Mouse (Mus musculus) left cerebral cortex, adult 11 months (tissue): ENCODE measurements around the gene Mia2.
"Not testable (repeated sequence)": the region's sequence is repeated elsewhere in the genome, so short reads cannot be mapped to it uniquely, and the experiment has no call there.

Experiments used
- DNase-seq: peaks from one replicate; pipeline ENCODE4 v3.0.0; 2022; ENCODE audit warnings: low spot score

The Mia2 gene

DNA sequence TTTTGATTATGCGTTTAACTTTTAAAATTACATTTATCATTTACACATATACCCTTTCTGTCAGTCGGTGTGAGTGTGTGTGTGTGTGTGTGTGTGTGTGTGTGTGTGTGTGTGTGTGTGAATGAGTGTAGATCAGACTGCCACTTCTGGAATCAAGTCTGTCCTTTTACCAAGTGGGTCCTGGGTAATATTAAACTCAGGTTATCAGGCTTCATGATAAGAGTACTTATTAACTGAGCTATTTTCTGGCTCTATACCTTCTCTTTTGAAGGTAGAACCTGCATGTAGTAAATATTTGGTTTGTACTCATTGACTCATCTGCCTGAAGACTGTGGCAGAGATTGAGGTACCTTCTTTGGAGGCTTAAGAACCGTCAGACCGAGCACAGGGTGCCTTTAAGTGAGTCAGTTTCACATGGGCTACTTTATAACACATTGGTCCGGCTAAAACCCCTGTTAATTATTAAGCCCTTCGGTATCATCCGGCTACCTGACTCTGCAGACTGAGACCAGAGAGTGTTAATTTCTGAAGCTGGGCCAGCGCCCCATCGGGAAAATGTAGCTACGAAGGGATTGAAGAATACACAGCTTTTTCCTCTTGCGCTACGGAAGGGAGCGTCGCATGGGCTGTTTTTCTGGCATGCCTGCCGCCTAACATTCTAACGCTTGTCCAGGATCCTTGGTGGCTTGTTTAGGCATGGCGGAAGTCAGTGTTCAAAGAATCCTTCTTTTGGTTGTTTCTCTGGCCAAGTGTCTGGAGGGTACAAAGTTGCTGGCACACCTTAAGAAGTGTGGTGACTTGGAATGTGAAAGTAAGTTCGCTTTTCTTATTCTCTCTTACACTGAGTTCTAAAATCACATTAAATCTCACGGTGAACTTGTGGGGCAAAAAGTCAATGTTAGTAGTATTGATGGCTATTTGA, at the start of gene Mia2:
Gene Mia2 (plus strand): TSS at position 696 of the 922 bp plus-strand sequence.
- DNase-seq: no peak

DNA sequence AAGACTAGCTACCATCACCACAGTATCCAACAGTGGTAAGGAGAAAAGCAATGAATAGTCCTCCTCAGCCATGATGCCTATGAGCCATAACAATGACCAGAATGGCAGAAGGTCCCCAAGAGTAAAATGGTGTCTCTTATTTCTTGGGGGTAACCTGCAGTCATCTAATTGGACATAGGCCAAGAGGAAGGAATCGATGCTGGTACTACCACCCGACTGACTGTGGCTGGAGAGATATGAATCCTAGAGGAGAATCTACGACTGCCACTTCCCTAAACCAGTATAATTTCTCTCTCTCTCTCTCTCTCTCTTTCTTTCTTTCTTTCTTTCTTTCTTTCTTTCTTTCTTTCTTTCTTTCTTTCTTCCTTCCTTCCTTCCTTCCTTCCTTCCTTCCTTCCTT, 43.1 kb upstream of the Mia2 start:
- no peak for DNase-seq

DNA sequence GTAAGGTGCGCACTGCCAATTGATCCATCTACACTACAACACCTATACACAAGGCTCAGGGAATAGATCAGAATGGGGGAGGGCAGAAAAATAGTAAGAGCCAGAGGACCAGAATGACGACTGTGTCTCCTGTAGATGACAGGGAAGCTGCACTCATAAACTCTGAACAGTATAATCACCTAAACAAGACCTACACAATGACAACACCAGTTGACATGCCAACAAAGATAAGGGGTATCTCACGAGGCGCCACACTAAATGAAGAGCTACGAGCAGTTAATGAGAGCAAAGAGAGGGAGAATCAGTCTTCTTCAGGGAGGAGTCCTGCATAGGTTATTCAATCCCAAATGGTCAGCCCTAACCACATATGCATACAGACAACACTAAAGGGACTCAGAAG, 42.4 kb upstream of the Mia2 start:
- no peak for DNase-seq

DNA sequence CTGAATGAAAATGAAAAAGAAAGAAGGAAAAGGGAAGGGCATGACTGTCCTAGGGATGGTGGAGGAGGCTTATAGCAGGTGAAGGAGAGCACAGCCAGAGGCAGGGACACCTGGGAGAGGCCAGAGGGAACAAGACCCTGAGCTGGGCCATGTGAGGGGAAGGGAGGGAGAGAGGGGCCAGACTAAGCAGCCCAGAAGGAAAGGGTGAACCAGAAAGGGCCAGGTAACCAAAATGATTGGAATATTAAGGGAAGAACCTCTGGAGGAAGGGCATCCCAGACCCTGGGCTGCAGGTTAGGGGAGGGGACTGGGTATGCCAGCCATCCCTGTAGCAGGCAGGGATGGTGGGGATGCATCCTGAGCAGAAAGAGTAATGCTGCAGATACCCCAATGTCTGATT, 41.6 kb upstream of the Mia2 start:
- no peak for DNase-seq

DNA sequence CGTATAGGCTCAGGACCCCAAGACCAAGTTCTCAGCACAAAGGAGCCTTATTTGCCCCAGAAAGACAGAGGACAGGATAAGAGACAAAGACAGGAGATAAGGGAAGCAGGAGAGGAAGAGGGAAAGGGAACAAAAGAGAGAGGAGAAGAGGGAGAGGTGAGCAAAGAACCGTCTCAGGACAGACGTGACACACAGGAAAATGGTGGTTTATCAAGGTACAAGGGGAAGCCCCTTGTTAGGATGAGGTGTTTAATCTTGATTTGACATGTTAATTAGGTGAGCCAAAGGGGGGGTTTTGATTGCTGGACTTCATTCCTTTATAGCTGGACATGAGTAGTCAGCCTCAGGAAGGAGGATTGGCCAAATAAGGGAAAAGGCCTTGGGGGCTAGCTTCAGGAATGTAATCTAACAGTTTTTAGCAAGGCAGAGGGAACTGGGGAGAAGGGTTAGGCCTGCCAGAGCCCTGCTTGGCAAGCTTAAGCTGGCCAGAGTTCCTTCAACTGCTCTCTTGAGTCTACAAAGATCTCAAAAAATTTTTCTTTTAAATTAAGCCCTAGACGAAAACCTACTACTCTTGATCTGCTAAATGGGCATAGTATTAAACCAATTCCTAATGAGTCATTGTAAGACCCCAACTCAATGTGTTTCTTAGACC, 40.3 kb upstream of the Mia2 start:
- no peak for DNase-seq

DNA sequence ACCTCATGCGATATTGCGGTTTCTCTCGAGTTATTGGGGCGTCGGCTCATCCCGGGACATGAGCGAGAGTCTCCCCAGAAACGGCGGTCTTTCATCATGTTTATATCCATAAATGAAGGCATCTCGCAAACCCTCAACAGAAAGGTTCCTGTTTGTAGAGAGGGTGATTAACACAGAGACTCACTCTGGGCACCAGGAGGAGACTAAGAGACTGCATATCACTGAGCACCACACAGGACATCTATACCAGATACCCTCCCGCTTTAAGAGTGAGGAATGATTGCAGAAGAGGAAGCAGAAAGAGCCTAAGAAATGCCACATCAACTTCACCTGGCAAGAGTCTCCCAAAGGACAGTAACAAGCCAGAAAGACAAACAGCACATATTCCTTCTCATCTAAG, 39.4 kb upstream of the Mia2 start:
- DNase-seq: no peak

DNA sequence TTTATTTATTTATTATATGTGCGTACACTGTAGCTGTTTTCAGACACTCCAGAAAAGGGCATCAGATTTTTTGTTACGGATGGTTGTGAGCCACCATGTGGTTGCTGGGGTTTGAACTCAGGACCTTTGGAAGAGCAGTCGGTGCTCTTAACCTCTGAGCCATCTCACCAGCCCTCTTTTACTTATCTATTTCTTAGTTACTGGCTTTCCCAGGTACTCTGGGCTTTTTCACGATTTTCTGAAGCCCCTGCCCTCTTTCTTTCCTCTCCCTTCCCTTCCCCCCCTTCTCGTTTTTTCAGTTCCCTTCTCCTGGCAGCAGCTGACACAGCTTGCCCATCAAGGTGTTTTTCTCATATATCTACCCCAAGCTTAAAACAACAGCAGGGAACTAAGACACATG, 37.4 kb upstream of the Mia2 start:
- DNase-seq: not testable (repeated sequence)

DNA sequence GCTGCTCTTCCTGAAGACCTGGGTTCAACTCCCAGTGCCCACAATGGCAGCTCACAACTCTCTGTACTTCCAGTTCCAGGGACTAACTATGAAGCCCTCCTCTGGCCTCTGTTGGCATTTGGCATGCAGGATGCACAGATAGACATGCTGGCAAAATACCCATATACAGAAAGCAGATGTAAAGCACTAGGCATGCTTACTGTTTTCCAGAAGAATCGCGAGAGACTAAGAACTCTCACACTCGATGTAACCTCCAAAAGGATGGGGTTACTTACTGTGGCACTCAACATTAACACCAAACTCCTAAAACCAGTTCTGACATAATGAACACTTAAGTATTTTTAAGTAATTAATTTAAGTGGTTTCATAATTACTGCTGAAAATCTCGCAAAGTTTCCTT, 35.3 kb upstream of the Mia2 start:
- DNase-seq: no peak

DNA sequence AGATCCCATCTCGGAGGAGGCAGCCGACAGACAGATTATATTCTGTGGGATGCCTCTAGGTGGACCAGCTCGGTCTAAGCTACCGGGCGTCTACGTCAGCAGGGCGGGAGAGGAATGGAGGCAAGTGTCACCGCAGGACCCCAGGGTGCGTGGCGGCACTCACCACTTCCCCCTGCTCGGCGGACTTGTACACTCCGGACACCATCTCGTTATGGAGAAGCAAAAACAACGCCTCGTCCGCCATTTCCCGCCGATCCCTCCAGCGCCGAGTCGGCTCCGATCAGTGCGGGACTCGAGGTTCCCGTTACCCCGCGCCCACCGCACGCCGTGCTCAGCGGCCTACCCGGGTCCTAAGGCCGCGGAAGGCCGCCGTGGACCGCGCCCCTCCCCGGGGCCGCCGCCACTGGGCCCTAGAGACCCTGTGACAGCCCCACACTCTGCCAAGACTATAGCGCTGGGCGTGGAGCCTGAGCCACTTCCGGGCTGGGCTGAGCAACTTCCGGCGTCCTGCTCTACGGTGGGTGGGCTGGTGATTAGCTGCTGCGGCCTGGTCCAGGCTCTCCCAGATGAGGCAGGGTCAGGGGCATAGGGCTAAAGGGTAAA, 34.5 kb upstream of the Mia2 start, which contains the start of gene Trappc6b:
Gene Trappc6b (minus strand): TSS at position 480 of the 603 bp plus-strand sequence.
- DNase-seq: peak; percentile 61

DNA sequence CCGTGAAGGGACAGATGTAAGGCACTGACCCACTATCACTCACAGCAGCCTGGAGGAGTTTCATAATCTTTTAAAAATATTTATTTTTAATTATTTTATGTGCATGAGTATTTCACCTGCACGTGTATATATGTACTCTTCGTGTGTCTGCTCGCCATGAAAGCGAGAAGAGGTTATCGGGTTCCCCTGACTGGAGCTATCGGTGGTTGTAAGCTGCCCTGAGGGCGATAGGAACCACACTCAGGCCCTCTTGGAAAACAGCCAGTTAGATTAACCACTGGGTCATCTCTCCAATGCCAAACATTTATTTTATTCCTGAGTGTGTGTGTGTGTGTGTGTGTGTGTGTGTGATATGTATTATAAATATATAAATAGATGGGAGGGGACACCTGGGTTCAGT, 30.8 kb upstream of the Mia2 start:
- no peak for DNase-seq

DNA sequence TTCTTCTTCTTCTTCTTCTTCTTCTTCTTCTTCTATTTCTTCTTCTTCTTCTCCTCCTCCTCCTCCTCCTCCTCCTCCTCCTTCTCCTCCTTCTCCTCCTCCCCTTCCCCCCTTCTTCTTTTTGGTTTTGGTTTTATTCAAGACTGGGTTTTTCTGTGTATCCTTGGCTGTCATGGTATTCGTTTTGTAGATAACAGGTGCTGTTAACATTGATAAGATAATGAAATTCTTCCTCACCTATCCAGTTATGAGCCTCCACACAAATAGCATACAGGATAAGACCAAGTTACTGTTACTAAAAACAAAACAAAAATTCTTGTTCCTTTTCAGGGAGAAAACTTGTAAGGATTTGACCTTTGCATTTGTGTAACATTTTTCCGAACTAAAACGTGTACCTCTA, 29.8 kb upstream of the Mia2 start:
- DNase-seq: no peak

DNA sequence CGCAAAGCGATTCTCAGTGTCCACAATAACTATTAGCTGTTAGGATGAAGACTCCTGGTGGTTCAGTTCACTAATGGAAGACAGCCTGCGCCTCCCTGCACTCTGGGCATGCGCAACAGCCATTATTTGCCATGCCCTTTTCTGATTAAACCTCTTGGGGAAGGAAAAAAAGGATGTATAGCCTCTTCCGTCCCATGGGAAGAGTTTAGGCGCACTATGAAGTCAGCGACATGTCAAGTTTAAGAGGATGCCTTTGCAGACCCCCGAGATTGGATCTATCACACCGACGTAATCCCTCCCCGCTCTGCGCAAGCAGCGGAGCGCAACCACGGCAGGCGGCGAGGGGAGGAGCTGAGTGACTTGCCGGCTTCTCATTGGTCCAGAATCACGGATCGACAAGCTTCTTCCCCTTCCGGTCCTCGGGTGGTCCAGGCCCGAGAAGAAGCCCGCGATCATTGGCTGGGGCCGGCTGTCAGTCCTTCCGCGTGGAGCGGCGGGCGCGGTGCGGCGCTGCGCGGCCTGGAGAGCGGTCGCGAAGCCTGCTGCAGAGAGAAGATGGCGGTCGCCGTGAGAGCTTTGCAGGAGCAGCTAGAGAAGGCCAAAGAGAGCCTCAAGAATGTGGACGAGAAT, 29.0 kb upstream of the Mia2 start, which contains the start of gene Pnn:
Gene Pnn (plus strand): TSS at position 437 of the 630 bp plus-strand sequence.
- DNase-seq: peak; percentile 97

DNA sequence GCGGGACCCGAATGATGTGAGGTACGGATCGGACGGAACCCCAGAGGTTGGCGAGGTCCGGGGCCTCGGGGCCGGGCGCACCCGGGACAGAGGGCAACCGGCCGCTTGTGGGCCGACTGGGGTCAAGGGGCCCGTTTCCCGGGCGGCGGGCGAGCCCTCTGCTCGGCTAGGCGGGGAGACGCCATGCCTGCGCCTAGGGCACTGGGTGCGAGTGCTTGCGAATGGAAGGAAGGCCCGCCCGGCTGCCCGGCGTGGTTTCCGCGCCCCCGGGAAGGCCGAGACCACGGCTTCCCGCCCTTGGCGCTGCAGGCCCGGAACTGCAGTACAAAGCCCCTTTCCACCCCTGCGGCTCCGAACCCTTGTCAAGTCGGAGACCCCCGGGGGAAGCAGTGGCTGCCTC, 28.5 kb upstream of the Mia2 start:
- no peak for DNase-seq

DNA sequence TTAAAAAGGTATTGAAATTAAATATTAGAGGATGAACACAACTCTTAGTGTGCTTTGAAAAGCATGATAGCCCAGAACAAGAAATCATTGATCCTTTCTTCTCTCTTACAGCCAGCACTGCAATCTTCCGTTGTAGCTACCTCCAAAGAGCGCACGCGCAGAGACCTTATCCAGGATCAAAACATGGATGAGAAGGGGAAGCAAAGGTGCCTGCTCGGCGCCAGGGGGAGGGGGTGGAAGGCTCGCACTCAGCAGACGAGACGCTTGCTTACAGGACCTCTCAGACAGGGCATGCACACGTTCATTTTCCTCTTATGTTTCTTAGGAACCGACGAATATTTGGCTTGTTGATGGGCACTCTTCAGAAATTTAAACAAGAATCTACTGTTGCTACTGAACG, 26.8 kb upstream of the Mia2 start:
- DNase-seq: no peak

DNA sequence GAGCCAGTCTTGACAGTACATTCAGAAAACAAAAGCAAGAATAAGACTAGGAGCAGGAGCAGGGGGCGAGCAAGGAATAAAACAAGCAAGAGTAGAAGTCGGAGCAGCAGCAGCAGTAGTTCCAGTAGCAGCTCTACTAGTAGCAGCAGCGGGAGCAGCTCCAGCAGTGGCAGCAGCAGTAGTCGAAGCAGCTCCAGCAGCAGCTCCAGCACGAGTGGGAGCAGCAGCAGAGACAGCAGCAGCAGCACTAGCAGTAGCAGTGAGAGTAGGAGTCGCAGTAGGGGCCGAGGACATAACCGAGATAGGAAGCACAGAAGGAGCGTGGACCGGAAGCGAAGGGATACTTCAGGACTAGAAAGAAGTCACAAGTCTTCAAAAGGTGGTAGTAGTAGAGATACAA, 23.3 kb upstream of the Mia2 start:
- DNase-seq: no peak

DNA sequence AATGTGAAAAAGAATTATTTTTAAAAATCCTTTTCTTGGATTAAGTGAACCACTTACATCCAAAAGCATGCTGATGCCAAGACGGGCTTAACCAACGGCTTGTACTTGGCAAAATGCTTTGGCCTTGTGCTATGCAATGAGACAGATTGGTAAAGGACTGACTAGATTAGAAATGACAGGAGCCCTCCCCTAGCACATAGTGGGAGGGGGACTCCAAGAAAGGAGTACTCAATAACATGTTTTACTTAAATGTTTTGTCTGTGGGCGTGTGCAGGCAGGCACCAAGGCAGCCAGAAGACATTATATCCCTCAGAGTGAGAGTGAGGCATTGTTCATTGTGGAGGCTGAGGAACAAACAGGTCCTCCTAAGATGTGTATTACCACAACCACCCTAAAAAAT, 21.5 kb upstream of the Mia2 start:
- DNase-seq: no peak

DNA sequence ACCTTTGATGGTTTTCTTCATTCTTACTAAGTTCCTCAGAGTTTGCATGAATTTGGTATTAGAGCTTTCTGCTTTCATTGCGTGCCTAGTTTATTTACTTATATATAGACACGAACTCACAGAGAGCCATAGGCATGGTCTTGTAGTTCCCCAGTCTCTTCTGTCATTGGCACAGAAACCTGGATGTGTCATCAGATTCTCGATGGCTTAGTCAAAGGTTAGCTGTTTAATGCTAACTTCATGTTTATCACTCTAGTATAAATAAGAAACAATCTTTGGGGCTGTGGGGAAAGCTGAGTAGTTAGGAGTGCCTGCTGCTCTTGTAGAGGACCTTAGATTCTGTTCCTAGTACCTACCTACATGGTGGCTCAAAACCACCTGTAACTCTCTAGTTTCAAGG, 18.6 kb upstream of the Mia2 start:
- DNase-seq: no peak

DNA sequence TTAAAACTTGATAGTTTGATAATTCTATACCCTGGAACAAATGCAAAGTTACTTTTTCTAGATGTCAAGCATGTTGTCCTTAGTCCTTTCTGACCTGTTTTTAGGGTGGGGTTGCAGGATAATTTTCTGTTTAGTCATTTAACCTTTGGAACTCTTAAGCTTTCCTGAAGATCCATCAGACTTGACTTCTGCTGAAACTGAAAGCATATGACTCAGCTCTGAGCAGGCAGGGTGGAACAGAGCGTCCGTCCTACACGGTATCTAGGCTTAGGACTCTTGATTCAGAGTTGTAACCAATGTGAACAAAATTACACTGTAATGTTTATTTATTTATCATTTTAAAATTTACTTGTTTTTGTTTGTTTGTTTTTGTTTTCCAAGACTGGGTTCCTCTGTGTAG, 17.7 kb upstream of the Mia2 start:
- no peak for DNase-seq

DNA sequence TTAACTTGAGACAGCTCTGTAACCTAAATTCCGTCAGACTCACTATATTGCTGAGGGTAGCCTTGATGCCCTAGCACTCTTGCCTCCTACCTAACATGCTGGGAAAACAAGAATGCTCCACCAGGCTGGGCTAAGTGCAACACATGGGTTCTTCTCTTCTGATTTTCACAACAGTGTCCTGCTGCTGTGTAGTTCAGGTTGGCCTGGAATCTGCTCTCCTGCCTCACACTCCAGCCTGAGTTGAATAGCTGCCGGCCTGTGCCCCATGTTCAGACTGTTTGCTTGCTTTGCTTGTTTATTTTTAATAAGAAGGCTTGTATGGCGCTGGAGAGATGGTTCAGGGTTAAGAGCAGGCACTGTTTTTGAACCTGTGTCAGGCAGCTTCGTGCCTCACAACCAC, 15.1 kb upstream of the Mia2 start:
- no peak for DNase-seq

DNA sequence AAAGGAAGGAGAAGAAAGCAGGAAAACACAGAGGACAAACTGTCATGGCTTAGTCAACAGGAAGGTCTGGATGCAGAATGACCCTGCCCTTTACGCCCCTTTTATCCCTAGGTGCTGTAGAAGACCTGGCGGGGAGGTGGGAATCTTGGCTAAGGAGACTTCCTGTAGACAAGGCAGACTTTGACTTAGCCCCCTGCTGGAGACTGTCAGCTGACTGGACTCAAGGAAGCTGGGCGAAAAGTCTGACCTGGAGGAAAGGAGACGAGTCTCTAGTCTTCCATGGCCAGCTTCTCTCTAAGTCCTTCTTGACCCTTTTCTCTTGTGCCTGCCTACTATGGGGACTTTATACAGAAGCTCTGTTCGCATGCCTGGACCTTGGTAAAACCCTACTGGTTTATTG, 11.2 kb upstream of the Mia2 start:
- no peak for DNase-seq

DNA sequence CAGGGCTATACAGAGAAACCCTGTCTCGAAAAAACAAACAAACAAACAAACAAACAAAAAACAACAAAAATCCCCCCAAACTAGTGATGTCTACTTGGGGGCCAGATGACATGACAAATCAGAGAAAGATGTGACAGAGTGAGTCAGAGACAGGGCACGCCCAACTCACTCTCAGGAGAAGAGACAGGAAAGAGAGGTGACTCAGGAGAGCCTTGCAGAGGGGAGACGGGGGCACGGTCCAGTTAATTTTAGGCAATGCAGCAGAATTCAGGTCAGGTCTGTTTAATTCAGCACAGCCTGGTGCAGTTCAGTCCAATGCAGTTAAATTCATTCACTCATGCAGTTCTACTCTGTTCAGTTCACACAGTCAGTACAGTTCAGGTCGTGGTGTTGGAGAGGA, 9.4 kb upstream of the Mia2 start:
- DNase-seq: no peak

DNA sequence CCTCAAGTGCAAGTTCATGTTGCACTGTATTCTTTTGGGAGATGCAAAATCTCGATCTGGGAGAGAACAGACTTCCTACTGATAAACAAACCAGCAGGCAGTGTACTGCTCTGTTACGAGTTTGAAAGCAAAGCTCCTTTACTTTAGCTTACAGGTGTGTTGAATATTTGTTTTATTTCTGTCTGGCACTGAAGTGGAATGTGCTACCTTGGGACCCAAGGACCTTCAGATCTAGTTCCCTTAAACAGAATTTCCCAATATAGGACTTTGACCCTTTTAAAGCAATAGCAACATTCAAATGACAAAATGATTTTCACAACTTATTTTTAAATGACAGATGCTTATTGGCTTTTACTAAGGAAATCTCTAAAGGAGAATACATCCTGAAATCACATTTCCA, 2.1 kb upstream of the Mia2 start:
- DNase-seq: no peak

DNA sequence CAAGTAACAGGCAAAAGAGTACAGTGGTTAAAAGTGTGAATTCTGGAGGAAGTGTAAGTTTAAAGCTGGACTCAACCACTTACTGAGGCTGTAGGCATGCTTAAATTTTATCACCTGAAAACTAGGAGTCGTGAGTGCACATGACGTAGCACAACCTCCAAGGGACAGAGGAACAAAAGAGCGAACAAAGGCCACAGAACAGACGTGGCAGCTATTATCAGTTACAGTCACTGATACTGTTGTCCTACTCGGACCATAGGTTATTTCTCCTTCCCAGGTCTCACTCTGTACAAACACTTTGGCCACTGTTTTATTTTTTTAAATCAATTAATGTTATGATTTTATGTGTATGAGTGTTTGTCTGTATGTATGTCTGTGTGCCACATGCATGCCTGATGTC, 9.2 kb downstream of the Mia2 start:
- DNase-seq: no peak
